Mouse (Mus musculus): ENCODE data around the gene Podn.

The Podn gene

GRCm38 (mm10) chr4:108005328-108005727, 90.9 kb downstream of the Podn start:
- no peak for DNase-seq (ENCODE audit: low spot score in 2 of 2)

GRCm38 (mm10) chr4:107999380-107999779, 96.9 kb downstream of the Podn start:
- DNase-seq (ENCODE audit: low spot score in 2 of 2): no peak

GRCm38 (mm10) chr4:107998641-107999332, 97.5 kb downstream of the Podn start:
- no peak for DNase-seq (ENCODE audit: low spot score in 2 of 2)

- DNase-seq (ENCODE audit: low spot score in 2 of 2): no peak
Measured at GRCm38 (mm10) chr4:107996418-107996986, 99.7 kb downstream of the Podn start.

- DNase-seq (ENCODE audit: low spot score in 2 of 2): no peak
Measured at GRCm38 (mm10) chr4:107995727-107996126, 100.5 kb downstream of the Podn start.

- DNase-seq (ENCODE audit: low spot score in 2 of 2): no peak
Measured at GRCm38 (mm10) chr4:107995011-107995410, 101.2 kb downstream of the Podn start.

- no peak for DNase-seq (ENCODE audit: low spot score in 2 of 2)
Measured at GRCm38 (mm10) chr4:107991879-107992278, 104.4 kb downstream of the Podn start.

- DNase-seq (ENCODE audit: low spot score in 2 of 2): no peak
Measured at GRCm38 (mm10) chr4:107990818-107991217, 105.4 kb downstream of the Podn start.

GRCm38 (mm10) chr4:107988931-107989330, 107.3 kb downstream of the Podn start:
- no peak for DNase-seq (ENCODE audit: low spot score in 2 of 2)

- no peak for DNase-seq (ENCODE audit: low spot score in 2 of 2)
Measured at GRCm38 (mm10) chr4:107986386-107987168, 109.7 kb downstream of the Podn start.

- no peak for DNase-seq (ENCODE audit: low spot score in 2 of 2)
Measured at GRCm38 (mm10) chr4:107985812-107986211, 110.4 kb downstream of the Podn start.

GRCm38 (mm10) chr4:107984282-107984981, 111.8 kb downstream of the Podn start:
- DNase-seq (ENCODE audit: low spot score in 2 of 2): peak; percentile 76 to 92

GRCm38 (mm10) chr4:107983717-107984116, 112.5 kb downstream of the Podn start:
- no peak for DNase-seq (ENCODE audit: low spot score in 2 of 2)

- no peak for DNase-seq (ENCODE audit: low spot score in 2 of 2)
Measured at GRCm38 (mm10) chr4:107980002-107980600, 116.1 kb downstream of the Podn start.

- peak; percentile 21 to 33 for DNase-seq (ENCODE audit: low spot score in 2 of 2)
Measured at GRCm38 (mm10) chr4:107979530-107979929, 116.7 kb downstream of the Podn start.

- no peak for DNase-seq (ENCODE audit: low spot score in 2 of 2)
Measured at GRCm38 (mm10) chr4:107977593-107977992, 118.7 kb downstream of the Podn start.

- no peak for DNase-seq (ENCODE audit: low spot score in 2 of 2)
Measured at GRCm38 (mm10) chr4:107975004-107975403, 121.2 kb downstream of the Podn start.

GRCm38 (mm10) chr4:107974527-107974926, 121.7 kb downstream of the Podn start:
- no peak for DNase-seq (ENCODE audit: low spot score in 2 of 2)

GRCm38 (mm10) chr4:107971162-107971561, 125.1 kb downstream of the Podn start:
- DNase-seq (ENCODE audit: low spot score in 2 of 2): no peak

- no peak for DNase-seq (ENCODE audit: low spot score in 2 of 2)
Measured at GRCm38 (mm10) chr4:107969781-107970180, 126.5 kb downstream of the Podn start.

GRCm38 (mm10) chr4:107967966-107968682, 128.1 kb downstream of the Podn start, which contains the start of gene Slc1a7:
Gene Slc1a7, plus strand, starts transcription at chr4:107968332.
- DNase-seq (ENCODE audit: low spot score in 2 of 2): no peak
